Mouse (Mus musculus): ENCODE data around the gene Nol8. TPM values are rescaled to one million over a fixed set of nuclear protein-coding genes. Genes with fewer than 3 reads are reported as not detected.

The Nol8 gene
- 10 to 100 TPM; 16.4 to 18.6 TPM for total RNA-seq (2021)
- long read RNA-seq, experiment 1, full-length matches to known transcripts: 2 of 2 reads
- long read RNA-seq, experiment 1, partial matches to known transcripts: 0 of 2 reads
- long read RNA-seq, experiment 1, other reads (novel, unspliced or antisense): 0 of 2 reads
- long read RNA-seq, experiment 2, full-length matches to known transcripts: 1 of 7 reads
- long read RNA-seq, experiment 2, partial matches to known transcripts: 5 of 7 reads
- long read RNA-seq, experiment 2, other reads (novel, unspliced or antisense): 1 of 7 reads

DNA sequence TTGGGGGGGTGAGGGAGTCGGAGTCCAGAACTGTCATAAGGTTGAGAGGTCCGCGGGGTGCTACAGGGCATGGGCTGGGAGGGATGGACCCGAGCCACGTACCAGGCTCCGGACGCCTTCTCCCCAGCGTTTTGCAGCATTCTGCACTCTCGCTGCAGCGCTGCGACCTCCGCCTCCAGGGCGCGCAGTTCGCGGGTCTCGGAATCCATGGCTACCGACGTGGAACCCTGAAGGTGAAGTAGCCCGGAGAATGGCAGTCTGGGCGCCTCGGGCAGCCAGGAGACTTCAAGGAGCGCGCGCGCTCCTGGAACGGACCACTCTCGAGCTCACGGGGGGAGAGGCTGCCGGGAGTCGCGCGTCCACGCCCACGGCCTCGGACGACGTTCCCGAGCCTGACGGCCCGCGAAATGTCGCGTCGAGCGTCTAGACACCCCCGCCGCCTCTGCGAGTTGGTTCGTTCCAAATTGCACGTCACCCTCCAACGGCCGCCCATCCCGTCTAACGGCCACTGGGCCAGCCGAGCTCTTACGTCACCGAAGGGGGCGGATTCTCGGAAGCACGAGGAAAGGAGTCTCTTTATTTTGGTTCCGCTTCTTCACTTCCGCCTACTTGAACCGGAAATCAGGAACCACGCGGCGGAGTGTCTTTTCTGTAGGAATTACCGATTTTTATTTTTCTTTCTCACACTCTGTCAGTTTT is at the start of gene Nol8, which contains the start of gene Cenpp:
Gene Nol8 (plus strand): TSS at position 598 of the 699 bp plus-strand sequence.
Gene Cenpp (minus strand): TSS at position 305 of the 699 bp plus-strand sequence.
- peak; percentile 94 to 98 for DNase-seq (ENCODE audit: low spot score in 2 of 2)

DNA sequence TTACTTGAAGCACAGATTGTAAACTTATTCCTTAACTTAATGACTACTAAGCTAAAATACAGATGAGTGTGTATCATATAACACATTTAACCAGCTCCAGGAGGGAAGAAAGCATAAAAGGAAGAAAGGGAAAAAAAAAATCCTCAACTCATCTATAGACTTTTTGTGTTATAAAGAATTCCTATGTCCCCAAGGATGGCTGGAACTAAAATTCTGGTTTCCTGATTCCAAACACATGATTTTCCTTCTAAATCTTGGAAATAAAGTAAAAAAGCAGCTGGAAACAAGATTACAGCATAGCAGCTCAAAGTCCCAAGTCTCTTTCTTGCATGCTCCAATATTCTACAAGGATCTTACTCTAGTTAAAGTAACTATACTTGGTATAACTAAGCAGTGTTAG is 49.3 kb upstream of the Nol8 start:
- no peak for DNase-seq (ENCODE audit: low spot score in 2 of 2)

DNA sequence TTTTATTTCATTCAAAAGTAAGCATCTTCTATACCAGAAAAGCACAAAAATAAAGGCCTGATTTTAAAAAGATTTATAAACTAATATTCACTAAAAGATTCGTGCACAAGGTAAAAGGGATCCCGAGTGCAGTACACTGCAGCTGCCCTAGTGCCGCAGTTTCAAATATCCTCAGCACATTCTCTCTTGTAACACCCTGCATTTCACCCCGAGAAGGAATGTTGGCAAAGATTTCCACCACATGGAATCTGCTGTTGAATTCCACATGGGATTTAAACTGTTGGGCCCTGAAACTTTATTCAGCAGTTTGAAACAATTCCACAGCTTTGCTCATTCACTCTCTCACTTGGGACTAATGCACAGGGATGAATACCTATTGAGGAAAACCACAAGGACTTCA is 45.2 kb upstream of the Nol8 start, which contains the start of gene Ogn:
Gene Ogn (plus strand): TSS at position 333 of the 400 bp plus-strand sequence.
- no peak for DNase-seq (ENCODE audit: low spot score in 2 of 2)

DNA sequence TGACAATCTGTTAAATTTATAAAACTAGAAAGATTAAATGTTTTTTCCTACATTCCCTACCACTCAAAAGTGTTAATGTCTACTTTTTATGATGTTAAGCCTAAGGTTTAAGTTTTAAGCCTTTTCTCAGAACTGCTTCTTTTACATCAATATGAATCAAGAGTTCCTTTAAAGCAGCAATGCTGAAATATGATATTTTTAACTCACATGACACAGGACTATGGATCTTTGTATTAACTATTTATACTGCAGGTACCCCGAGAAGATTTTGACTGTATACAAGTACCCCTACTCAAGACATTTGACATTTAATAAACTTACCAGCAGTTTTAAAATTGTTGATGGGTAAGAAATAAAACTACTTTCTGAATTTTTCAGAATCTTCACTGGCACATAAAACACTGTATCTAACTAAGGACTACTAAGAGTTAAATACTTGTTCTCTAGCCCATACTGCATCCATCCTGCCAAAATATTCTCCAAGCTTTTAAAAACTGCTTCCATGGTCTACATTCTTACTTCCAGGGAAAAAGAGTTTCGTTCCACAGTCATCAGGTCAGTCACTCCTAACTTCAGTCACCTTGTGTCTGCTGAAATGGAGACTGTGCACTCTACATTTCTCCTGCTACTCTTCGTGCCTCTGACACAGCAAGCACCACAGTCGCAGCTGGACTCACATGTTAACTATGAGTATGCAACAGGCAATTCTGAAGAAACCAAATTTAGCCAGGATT is 44.1 kb upstream of the Nol8 start:
- DNase-seq (ENCODE audit: low spot score in 2 of 2): no peak

DNA sequence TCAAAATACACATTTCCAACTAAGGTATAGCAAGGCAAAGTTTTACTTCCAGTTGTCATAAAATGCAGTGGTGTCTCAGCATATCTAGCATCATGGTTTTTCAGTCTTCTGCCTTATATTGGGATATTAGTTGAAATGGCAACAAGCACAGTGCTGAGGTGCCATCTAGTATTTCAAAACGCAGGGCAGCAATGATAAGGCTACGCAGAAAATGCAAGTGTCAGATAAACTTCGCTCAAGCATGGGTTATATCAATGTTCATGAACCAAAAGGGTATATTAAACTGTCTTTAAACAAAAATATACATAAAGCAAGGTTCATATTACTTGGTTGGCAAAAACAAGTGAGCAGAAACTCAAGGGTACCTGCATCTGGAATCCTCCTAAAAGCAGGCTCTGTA is 35.9 kb upstream of the Nol8 start:
- no peak for DNase-seq (ENCODE audit: low spot score in 2 of 2)

DNA sequence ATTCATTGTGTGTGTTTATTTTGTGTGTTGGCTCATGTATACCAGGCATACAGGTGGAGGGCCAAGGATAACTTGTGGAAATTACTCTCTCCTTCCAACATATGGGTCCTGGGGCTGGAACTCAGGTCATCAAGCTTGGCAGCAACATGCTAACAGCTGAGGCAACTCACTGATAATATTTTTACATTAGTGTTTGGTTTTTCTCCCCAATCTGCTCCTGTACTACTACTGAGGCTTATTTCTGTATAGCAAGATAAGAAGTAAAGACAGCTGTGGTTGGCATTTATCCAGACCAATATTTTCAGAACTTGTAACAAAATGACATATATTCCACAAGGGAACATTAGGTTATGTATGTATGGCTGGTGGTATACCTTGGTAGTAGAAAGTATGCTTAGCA is 34.5 kb upstream of the Nol8 start:
- no peak for DNase-seq (ENCODE audit: low spot score in 2 of 2)

DNA sequence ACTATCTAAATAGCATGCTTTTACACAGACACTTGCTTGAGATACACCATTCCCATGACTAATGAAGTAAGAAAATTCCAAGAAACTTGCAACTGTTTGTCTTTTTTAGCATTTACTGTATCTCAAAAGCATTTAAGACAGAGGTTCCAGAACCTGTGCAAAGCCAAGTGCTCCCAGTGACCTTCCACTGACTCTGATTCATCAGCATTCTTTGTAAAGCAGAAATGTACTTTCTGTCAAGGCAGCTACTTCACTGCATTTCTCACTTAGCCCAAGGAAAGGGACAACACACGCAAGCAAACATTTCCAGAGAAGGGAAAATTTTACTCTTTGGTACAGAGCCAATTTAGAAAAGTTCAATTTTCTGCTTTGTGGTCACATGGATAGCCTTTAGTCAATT is 29.7 kb upstream of the Nol8 start:
- no peak for DNase-seq (ENCODE audit: low spot score in 2 of 2)

DNA sequence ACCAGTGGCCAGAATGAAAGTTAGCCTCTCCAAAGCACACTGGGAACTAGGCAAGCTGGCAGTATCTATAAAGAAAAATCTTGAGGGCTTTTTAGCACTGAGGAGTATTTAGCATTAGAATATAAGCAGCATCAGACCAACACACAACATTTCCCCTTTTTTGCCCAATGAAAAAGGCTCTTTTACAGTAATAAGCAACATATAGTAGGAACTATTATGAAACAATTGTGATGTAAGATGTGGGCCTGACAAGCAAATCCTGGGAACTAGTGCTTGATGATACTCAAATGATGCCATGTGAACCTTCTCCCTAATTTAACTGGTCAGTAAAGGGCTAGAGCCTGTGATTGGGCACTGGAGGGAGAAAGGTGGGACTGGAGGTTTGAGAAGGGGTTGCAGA is 24.7 kb upstream of the Nol8 start:
- no peak for DNase-seq (ENCODE audit: low spot score in 2 of 2)

DNA sequence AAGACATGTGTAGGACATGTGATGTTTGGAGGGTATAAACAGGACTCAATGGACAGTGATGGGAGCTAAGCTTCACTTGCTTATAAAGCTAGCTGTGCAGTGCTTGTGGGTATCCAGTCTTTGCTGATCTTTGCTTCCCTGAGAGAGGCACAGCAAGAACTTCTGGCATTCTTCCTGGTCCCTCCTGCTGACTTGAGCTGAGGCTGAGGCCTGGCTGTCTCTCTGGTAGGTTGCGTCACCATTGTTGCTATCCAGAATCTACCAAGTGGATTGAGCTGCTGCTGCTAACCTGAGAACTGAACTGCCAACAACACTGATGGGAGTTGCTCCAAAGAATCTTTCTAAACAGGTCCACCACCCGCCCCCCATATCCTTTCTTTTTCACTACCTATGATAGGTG is 23.8 kb upstream of the Nol8 start:
- no peak for DNase-seq (ENCODE audit: low spot score in 2 of 2)

DNA sequence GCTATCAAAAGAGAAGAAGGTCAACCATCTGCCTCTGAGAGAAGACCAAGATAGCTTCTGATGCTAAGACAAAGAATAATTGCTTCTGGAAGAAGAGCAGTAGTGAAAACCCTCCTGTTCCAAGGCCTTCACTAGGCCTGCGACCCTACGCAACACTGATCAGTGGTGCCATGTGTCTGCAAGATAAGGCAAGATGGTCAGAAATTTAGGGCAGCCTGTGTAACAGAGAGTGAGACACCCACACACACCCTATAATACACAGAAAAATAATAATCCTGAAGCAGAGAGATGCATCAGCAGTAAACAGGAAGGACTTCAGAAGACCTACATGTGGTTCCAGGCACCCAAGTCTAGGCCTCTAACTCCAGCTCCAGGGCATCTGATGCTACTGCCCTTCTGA is 12.9 kb upstream of the Nol8 start:
- DNase-seq (ENCODE audit: low spot score in 2 of 2): no peak

DNA sequence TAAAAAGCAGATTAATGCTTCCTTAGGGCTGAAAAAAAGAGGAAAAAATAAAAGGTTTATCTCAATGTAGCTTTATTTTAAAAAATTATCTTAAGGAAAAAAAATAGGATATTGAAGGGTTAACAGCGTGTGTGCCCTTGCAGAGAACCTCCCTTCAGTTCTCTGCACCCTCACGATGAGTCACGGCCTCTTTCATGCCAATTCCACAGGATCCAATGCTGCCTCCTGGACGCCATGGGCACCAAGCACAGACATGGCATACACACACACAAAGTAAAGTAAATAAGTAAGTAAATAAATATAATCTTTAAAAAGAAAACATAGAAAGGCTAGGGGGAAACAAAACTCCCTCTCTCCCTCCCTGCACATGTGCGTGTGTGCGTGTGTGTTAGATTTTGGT is 10.2 kb upstream of the Nol8 start:
- DNase-seq (ENCODE audit: low spot score in 2 of 2): no peak

DNA sequence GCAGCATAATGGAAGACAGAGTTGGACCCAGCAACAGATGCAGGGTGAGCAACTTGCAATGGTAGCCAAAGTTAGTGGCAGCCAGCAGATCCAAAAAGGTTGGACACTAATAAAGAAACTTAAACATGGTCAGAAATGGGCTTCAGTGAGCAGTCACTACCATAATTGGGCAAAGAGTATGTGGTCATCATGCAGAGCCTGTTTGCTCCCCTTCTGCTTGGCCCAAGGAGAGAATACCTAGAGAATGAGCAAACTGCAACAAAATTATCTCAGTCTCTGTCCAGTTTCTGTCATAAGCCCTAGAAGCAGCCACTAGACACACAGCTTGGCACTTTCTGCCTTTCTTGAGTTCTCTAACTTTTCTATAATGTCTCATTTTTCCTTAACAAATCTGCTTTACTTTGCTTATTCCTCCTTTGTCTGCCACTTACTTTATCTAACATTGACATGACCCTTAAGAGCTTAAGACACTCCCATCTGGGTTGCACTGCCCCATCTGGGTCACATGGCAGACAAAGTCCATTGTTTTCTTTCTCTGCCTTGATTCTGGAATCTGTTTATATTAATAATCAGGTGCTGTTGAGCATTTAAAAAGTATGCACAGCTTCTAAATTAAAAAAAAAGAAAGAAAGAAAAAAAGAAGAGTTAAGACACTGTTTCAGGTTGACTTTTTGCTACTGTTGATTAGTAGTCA is 9.1 kb upstream of the Nol8 start:
- no peak for DNase-seq (ENCODE audit: low spot score in 2 of 2)

DNA sequence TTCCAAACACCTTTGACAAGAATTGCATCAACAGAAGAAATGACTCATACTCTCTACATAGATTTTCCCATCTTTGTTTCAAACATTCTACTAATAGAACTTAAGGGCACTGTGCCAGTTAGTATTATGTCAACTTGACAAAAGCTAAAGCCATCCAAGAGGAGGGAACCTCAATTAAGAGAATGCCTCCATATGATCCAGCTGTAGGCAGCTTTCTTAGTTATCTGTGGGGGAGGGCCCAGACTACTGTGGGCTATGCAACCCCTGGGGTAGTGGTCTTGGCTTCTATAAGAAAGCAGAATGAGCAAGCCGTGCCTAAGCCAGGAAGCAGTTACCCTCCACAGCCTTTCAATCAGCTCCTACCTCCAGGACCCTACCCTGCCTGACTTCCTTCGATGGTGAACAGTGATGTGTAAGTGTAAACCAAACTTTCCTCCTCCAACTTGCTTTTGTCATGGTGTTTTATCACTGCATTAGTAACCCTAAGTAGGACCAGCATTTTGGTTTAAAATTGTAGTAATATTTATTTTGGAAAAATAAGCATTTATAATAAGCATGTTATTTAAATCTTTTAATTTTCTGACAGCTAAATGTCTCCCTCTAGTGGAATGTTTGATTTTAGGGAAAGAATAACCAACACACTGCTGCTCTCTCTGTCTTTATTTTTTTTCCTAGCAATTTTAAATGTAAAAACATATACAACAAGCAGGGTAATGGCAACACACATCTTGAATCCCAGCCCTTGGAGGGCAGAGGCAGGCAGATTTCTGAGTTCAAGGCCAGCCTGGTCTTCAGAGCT is 7.9 kb upstream of the Nol8 start:
- DNase-seq (ENCODE audit: low spot score in 2 of 2): no peak

DNA sequence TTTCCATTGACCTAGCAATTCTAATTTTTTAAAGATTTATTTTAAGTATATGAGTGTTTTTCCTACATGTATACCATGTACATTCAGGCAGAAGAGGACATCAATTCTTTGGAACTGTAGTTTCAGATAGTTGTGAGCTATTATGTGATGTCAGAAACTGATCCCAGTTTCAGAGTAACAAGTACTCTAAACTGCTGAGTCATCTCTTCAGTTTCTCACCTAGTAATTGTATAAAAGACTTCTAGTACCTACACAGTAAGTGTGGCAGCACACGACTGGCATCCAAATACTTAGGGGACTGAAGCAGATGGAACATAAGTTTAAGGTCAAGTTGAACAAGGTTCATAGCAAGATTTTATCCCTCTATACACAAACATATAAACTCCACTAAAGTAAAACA is 6.9 kb upstream of the Nol8 start:
- no peak for DNase-seq (ENCODE audit: low spot score in 2 of 2)

DNA sequence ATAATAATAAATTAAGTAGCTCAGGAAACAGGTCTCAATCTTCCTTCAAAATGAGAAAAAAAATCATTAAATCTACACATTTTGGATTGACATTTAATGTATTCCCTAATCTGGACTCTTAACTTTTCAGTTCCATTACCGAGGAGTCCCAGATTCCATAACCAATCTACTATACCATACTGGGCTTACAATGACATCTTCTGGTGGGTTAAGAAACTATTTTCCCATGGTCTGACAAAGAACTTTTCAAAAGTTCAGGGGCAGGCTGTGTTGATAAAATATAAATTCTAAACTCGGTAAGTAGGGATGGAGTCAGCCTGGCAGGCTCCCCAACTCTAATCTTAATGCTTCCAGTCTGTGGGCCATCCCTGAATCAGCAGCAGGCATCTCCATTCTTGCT is 1.7 kb upstream of the Nol8 start:
- DNase-seq (ENCODE audit: low spot score in 2 of 2): no peak

DNA sequence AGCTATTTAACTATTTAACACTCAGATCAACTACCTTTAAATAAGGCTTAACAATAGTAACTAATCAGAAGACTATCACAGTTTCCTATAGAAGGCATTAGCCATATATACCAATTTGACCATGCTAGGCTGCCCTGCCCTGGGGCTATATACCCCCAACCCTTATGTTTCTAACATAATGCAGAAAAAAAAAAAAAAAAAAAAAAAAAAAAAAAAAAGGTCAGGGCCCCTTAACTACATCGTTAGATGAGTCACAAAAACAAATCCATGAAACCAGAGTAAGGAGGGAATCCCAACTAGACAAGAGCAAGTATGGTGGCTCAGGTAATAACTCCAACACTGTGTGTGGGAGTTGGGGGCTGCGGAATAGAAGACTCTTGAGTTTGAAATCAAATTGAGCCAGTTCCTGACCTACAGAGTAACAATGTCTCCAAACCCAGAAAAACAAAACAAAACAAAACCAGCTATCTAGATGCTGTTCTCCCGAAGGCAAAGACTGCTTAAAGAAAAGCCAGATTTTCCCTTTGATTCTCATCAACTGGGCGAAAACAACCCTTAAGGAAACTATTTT is 1.0 kb upstream of the Nol8 start:
- no peak for DNase-seq (ENCODE audit: low spot score in 2 of 2)

DNA sequence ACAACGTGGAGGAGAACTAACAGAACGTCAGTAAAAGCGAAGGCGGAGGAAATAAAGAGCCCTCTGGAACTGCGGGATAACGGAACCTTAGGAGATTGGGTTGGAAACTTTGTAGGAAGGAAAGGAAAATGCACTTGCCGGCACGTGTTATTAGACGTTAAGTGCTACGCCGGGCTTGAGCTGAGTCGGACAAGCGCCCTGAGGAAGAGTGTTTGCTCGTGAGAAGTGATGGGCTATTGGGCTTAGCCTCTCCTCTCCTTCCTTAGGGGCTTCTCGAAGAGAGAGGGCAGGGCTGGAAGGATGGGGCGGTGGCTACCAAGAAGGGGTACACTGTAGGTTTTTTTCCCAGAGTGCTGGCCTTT is 283 bp downstream of the Nol8 start:
- peak; percentile 6 to 18 for DNase-seq (ENCODE audit: low spot score in 2 of 2)

DNA sequence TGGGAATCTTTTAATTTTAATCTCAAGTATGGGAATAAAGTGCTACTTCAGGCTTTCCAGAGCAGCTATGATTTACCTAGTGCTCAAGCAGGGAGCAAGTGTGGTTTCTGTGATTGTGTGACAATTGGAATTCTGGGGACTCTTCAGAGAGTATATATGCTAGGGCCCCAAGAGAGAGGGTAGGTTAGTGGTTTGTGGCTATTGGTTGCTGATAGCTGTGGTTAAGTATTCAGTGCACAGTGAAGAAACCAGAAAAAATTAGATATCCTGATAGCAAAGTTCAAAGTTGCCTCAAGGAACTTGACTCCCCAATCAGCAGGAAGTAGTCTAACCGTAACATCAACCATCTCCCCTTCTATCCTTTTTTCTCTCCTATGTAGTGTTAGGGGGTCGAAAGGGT is 24.9 kb downstream of the Nol8 start:
- DNase-seq (ENCODE audit: low spot score in 2 of 2): no peak

DNA sequence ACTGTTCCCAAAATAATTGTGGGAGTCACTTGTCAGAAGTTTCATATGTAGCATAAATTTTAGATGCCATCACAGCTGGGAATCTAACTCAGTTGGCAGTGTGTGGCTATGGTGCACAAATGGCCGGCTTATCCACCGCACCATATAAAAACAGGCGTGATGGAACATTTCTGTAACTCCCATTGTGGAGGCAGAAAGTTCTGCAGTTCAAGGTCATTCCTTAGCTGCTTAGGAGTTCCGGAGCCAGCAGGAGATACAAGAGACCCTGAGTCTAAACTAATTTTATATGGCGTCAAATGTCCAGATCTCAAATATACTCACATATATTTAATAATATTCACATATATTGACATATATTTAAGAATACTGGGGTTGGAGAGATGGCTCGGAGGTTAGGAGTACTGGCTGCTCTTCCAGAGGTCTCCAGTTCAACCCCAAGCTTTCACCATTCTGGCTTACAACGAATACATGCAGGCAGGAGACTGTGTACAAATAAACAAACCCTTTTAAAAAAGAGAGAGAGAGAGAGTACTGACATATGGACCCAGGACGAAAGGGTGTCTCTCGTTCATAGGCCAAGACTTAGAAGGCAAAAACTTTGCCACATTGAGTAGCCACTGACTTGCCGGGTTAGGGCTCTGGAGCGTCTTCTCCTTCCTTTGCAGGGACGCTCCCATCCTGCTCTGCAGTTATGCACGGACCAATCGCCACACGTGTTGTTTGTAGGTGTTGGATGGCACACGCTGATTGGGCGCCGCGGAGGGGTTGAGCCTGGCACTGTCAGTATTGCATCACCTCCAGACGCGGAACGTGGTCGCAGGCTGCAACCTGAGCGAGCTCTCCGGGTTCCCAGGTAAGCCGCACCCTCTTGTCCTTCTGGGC is 28.7 kb downstream of the Nol8 start, which contains the start of gene Iars:
Gene Iars (plus strand): TSS at position 750 of the 882 bp plus-strand sequence.
- DNase-seq (ENCODE audit: low spot score in 2 of 2): peak; percentile 95 to 97

All from adrenal gland, postnatal 4 days (tissue).